Mouse (Mus musculus) lung, embryonic 15.5 days (tissue): ENCODE measurements around the gene Col5a1. TPM values are rescaled to one million over a fixed set of nuclear protein-coding genes. Genes with fewer than 3 reads are reported as not detected.

Experiments
- ATAC-seq: fragments of 200-750 bp; cut with Nextera tagmentation; 2 replicates; pipeline ENCODE4 v1.8.0; 2017; ENCODE audit warnings: moderate number of reproducible peaks, borderline replicate concordance; ENCODE audit not compliant: low FRiP score, low TSS enrichment; ENCODE audit errors: extremely low read depth
- H3K27ac ChIP-seq: fragments of 300-500 bp; sonication (generic); 2 replicates; pipeline ENCODE4 v1.5.1; 2015; ENCODE audit warnings: moderate library complexity, mild to moderate bottlenecking, inconsistent platforms
- H3K27me3 ChIP-seq: fragments of 300-500 bp; sonication (generic); 2 replicates; pipeline ENCODE4 v1.6.1; 2015; ENCODE audit warnings: inconsistent platforms
- H3K36me3 ChIP-seq: fragments of 300-500 bp; sonication (generic); 2 replicates; pipeline ENCODE4 v1.6.1; 2015; ENCODE audit warnings: inconsistent platforms
- H3K4me1 ChIP-seq: fragments of 300-500 bp; sonication (generic); 2 replicates; pipeline ENCODE4 v1.6.1; 2015; ENCODE audit warnings: inconsistent platforms
- H3K4me2 ChIP-seq: fragments of 300-500 bp; sonication (generic); 2 replicates; pipeline ENCODE4 v1.6.1; 2015; ENCODE audit warnings: inconsistent platforms, mild to moderate bottlenecking, moderate library complexity
- H3K4me3 ChIP-seq: fragments of 300-500 bp; sonication (generic); 2 replicates; pipeline ENCODE4 v1.5.1; 2015; ENCODE audit warnings: mild to moderate bottlenecking, inconsistent platforms
- H3K9ac ChIP-seq: fragments of 300-500 bp; sonication (generic); 2 replicates; pipeline ENCODE4 v1.6.1; 2015; ENCODE audit warnings: inconsistent platforms
- H3K9me3 ChIP-seq: fragments of 300-500 bp; sonication (generic); 2 replicates; pipeline ENCODE4 v1.6.1; 2016; ENCODE audit warnings: inconsistent platforms
- WGBS: fragments of 180-500 bp; shearing (Covaris S2); methylation state at CpG from one replicate; pipeline ENCODE4 v1.1.7; 2015; 5-methylcytosine and 5-hydroxymethylcytosine counted together
- polyA plus RNA-seq: library from polyadenylated mRNA; unstranded; fragments of >200 nt; fragmentation: Nextera tagmentation; extraction: Ambion mirVana; gene quantifications from 2 replicates; pipeline ENCODE4 v1.2.1, GENCODE M21; 2015

Gene Col5a1
- polyA plus RNA-seq, 1 experiment from 2014 or later, result 78.9 TPM

DNA sequence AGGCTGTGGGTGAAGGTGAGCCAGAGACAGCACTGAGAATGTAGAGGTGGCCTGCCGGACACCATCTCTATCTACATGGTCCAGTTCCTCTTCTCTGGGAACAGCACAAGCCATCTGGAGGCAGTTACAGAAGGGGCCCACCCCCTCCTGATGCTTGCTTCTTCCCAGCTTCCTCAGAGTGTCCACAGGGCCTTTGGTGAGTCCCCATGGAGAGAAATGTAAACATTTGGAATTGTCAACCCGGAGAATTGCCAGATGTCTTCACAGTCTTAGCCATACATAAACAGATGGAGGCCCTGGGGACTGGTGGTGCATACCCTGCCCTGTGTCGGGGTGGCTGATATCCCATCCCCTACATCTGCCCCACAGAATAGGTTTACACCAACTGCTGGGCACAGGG, 68.7 kb downstream of the Col5a1 start:
- Histone ChIP-seq H3K27me3 (no peaks in the 10 kb centered on the region), H3K4me2 (no peak overlapping the region), H3K36me3 (peaks cover 25% of the 10 kb centered on the region), H3K9ac (no peak overlapping the region), H3K4me3 (no peak overlapping the region), H3K27ac (peak overlapping the region; percentile 74), H3K4me1 (peaks cover 48% of the 10 kb centered on the region), H3K9me3 (no peaks in the 10 kb centered on the region)
- peak; percentile 64 for ATAC-seq
- 19% methylated on average over 3 of the region's 3 CpGs for WGBS

DNA sequence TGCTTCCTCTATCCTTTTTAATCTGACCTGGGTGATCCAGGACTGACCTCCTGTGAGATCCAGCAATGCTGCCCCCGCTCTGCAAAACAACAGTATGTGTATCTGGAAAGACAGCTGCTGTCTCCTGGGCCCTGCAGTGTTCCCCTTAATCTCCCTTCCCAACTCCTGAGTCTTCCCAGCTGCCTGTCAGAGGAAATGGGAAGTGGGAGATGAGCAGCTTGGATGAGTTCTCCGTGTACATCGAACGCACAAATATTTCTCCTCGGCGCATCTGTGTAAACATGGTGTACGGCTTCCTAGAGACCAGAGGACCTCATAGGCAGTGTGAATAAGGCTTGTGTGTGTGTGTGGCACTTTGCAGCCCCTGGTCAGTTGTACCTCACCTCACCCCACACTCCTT, 70.5 kb downstream of the Col5a1 start:
- H3K36me3 ChIP-seq, result peaks cover 21% of the 10 kb centered on the region
- peak overlapping the region; percentile 66 for H3K27ac ChIP-seq
- H3K4me3 ChIP-seq, result no peak overlapping the region
- peaks cover 48% of the 10 kb centered on the region for H3K4me1 ChIP-seq
- 52% methylated on average over 7 of the region's 7 CpGs for WGBS
- peak; percentile 46; the same call in 1 of the 2 replicates for ATAC-seq
- no peaks in the 10 kb centered on the region for H3K27me3 ChIP-seq
- H3K9ac ChIP-seq, result no peak overlapping the region
- H3K4me2 ChIP-seq, result no peak overlapping the region
- H3K9me3 ChIP-seq, result no peaks in the 10 kb centered on the region

DNA sequence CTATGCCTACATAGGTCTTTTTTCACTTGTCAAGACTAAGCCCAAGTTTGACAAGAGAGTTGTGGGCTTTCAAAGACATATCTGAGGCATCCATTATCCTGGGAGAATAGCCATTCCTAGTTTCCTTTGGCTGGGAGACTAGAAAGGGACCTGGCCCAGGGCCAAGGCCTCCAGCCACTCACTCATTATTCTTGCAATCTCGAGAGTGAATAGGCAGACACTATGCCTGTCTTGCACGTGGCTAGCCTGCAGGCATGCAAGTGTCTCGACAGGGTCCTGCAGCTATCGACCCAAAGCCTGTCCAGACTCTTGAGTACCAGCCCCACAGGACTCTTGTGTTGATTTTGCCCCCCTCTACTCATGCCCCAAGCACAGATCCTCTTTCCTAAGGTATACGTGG, 71.0 kb downstream of the Col5a1 start:
- Histone ChIP-seq H3K27me3 (no peaks in the 10 kb centered on the region), H3K4me1 (peaks cover 48% of the 10 kb centered on the region), H3K36me3 (peaks cover 17% of the 10 kb centered on the region; the same call in 1 of the 2 replicates), H3K9ac (no peak overlapping the region), H3K27ac (peak overlapping the region; percentile 66), H3K4me3 (no peak overlapping the region), H3K9me3 (no peaks in the 10 kb centered on the region), H3K4me2 (no peak overlapping the region)
- WGBS, result 13% methylated on average over 5 of the region's 5 CpGs
- ATAC-seq, result peak; percentile 46; the same call in 1 of the 2 replicates

DNA sequence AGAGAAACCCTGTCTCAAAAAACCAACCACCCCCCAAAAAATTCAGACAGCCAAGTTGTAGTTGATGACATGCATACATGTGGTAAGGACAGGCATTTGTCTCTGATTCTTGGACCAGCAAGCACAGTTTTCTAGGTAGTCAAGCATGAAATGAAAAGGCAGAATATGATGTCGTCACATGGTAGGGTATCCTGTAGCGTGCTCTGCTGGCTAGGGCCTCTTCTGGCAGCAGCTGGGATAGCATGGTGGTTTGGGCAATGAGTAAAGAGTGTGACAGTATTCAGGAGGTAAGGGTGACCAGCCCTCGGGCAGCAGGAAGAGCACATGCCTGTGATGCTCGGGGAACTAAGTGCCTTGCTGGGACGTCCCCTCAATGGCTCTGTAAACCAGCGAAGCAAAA, 73.0 kb downstream of the Col5a1 start:
- Histone ChIP-seq H3K4me1 (peaks cover 38% of the 10 kb centered on the region), H3K27ac (no peak overlapping the region), H3K36me3 (peaks cover 25% of the 10 kb centered on the region), H3K4me2 (no peak overlapping the region), H3K4me3 (no peak overlapping the region), H3K27me3 (no peaks in the 10 kb centered on the region), H3K9ac (no peak overlapping the region), H3K9me3 (no peaks in the 10 kb centered on the region)
- no peak for ATAC-seq
- WGBS, result 70% methylated on average over 6 of the region's 6 CpGs

DNA sequence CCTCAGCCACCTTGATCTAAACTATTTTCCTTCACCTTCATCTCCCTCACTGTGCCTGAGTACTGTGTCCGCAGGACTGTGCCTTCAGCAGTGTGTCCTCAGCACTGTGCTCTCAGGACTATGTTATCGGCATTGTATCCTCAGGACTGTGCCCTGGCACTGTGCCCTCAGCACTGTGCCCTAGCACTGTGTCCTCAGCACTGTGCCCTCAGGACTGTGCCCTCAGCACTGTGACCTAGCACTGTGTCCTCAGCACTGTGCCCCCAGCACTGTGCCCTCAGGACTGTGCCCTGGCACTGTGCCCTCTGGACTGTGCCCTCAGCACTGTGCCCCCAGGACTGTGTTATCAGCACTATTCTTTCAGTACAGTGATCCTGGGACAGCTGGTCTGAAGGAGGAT, 75.0 kb downstream of the Col5a1 start:
- Histone ChIP-seq H3K36me3 (peaks cover 44% of the 10 kb centered on the region), H3K9ac (no peak overlapping the region), H3K9me3 (no peaks in the 10 kb centered on the region), H3K27ac (no peak overlapping the region), H3K4me3 (no peak overlapping the region), H3K27me3 (no peaks in the 10 kb centered on the region), H3K4me2 (no peak overlapping the region), H3K4me1 (peaks cover 19% of the 10 kb centered on the region)
- whole genome bisulfite sequencing, result 89% methylated on average over 2 of the region's 2 CpGs
- no peak for ATAC-seq

DNA sequence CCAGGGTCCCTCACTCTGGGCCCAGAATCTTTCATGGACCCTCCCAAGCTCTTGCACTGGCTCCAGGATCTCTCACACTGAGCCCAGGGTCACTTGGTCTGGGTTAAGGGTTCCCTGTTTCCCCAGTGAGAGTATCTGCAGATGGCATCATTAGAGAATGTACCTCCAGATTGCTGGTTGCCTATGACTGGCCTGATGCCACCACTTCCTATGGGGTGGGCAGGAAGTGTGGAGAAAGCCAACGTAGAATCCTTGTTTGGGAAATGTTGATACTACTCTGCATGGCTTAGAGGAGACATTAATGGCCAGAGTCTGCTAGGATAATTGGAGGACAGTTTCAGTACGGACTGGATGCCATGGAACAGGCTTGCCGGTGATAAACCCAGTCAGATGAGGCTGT, 76.2 kb downstream of the Col5a1 start:
- Histone ChIP-seq H3K27me3 (no peaks in the 10 kb centered on the region), H3K9me3 (no peaks in the 10 kb centered on the region), H3K4me3 (no peak overlapping the region), H3K36me3 (peaks cover 54% of the 10 kb centered on the region), H3K27ac (no peak overlapping the region), H3K4me2 (no peak overlapping the region), H3K4me1 (peaks cover 6% of the 10 kb centered on the region), H3K9ac (no peak overlapping the region)
- no peak for ATAC-seq
- 68% methylated on average over 3 of the region's 3 CpGs for WGBS

DNA sequence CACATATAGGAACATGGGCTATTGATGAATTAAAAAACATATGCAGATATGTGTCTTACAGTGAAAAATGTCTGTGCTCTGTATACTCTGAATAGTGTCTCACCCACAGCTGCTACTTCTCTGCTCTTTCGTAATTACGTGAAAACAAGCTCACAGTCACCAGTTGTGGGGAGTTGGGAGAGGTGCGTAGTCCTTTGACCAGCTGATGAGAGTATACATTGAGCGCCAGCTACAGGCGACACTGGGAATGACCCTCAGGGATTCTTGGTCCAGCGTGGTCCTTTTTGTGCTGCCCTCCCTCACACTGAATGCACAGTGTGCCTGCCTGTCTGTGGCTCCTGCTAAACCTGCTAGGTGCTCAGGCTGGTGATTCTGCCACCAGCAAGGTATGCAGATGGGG, 82.9 kb downstream of the Col5a1 start:
- no peak overlapping the region for H3K9ac ChIP-seq
- no peak overlapping the region for H3K4me3 ChIP-seq
- no peaks in the 10 kb centered on the region for H3K9me3 ChIP-seq
- H3K4me2 ChIP-seq, result no peak overlapping the region
- no peak for ATAC-seq
- no peaks in the 10 kb centered on the region for H3K27me3 ChIP-seq
- 15% methylated on average over 6 of the region's 6 CpGs for WGBS
- no peak overlapping the region for H3K27ac ChIP-seq
- H3K36me3 ChIP-seq, result peaks cover 41% of the 10 kb centered on the region
- H3K4me1 ChIP-seq, result no peaks in the 10 kb centered on the region

DNA sequence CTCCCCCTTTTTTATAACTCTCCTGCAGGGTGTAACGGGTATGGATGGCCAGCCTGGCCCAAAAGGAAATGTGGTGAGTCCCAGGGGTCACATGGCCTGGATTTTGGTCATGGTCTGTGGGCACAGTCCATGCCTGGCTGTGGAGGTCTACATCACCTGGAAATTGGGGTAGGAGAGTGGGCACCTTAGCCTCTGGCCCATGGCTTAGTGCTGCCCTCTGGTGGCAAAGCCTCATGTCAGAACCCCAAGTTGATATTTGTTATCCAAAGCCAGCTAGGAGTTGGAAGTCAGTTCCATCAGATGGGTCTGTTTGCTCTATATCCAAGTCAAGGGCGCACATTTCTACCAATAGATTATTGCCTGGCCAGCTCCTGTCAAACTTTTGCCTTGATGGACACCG, 87.6 kb downstream of the Col5a1 start:
- ATAC-seq, result no peak
- Histone ChIP-seq H3K4me1 (no peaks in the 10 kb centered on the region), H3K9me3 (no peaks in the 10 kb centered on the region), H3K27ac (no peak overlapping the region), H3K36me3 (peaks cover 28% of the 10 kb centered on the region), H3K9ac (no peak overlapping the region), H3K4me2 (no peak overlapping the region), H3K27me3 (no peaks in the 10 kb centered on the region), H3K4me3 (no peak overlapping the region)
- WGBS, result 40% methylated on average over 3 of the region's 3 CpGs

DNA sequence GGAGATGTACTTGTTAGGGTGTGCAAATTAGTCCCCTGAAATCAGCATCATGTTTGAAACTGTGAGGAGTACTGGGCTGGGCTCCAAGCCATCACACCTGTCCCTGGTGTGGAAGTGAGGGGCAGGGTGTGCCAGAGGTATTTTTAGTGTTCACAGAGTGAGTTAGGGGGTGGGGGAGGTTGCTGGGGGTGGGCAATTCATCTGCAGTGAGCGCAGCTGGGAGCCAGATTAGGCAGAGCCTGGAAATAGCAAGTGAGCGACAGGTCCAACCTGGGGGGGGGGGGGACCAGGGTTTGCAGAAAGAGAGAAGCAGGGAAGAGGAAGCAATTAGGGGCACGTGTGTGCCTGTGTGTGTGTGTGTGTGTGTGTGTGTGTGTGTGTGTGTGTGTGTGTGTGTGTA, 89.6 kb downstream of the Col5a1 start:
- ATAC-seq, result no peak
- Histone ChIP-seq H3K36me3 (peaks cover 22% of the 10 kb centered on the region), H3K27me3 (no peaks in the 10 kb centered on the region), H3K4me1 (no peaks in the 10 kb centered on the region), H3K9me3 (no peaks in the 10 kb centered on the region), H3K4me2 (no peak overlapping the region), H3K9ac (no peak overlapping the region), H3K4me3 (no peak overlapping the region), H3K27ac (no peak overlapping the region)
- WGBS, result 40% methylated on average over 3 of the region's 3 CpGs

DNA sequence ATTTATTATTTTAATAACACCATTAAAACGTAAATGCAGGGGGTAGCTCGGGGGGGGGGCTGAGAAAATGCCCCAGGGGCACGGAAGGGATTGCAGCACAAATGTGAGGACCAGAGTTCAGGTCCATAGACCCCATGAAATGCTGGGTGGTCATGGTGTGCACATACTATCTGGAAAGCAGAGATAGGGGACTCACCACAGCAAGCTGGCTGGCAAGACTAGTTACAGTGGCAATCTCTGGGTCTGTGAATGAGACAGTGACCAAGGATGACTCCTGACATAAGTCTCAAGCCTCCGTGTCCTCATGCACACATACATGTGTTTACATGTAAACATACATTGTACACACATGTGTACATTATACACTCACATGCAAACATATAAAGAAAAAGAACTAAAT, 90.3 kb downstream of the Col5a1 start:
- Histone ChIP-seq H3K36me3 (peaks cover 22% of the 10 kb centered on the region), H3K4me3 (no peak overlapping the region), H3K4me1 (peaks cover 5% of the 10 kb centered on the region), H3K4me2 (no peak overlapping the region), H3K27me3 (no peaks in the 10 kb centered on the region), H3K9ac (no peak overlapping the region), H3K9me3 (no peaks in the 10 kb centered on the region), H3K27ac (no peak overlapping the region)
- 65% methylated on average over 4 of the region's 4 CpGs for WGBS
- no peak for ATAC-seq

DNA sequence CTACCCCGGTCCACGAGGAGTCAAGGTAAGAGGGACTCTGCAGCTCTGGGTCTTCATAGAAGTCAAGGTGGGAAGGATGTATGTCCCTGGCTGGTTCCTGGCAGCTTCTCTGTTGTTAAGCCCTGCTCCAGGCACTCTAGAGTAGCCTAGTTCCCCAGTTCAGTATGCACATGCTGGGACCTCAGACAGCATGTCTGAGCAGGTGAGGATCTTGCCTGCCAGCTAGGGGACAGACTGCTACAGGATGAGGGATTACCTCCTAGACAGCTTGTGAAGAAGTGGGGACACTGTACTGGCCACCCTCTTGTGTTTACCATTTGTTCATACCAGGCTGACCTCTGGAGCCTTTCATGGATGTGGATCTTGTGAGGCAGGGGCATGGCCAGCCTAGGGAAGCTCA, 94.8 kb downstream of the Col5a1 start:
- no peak for ATAC-seq
- Histone ChIP-seq H3K27ac (no peak overlapping the region; the same call in 1 of the 2 replicates), H3K27me3 (no peaks in the 10 kb centered on the region), H3K4me2 (no peak overlapping the region), H3K4me1 (peaks cover 13% of the 10 kb centered on the region), H3K4me3 (no peak overlapping the region), H3K9ac (no peak overlapping the region), H3K9me3 (no peaks in the 10 kb centered on the region), H3K36me3 (peaks cover 17% of the 10 kb centered on the region)
- 93% methylated on average over 2 of the region's 2 CpGs for WGBS

DNA sequence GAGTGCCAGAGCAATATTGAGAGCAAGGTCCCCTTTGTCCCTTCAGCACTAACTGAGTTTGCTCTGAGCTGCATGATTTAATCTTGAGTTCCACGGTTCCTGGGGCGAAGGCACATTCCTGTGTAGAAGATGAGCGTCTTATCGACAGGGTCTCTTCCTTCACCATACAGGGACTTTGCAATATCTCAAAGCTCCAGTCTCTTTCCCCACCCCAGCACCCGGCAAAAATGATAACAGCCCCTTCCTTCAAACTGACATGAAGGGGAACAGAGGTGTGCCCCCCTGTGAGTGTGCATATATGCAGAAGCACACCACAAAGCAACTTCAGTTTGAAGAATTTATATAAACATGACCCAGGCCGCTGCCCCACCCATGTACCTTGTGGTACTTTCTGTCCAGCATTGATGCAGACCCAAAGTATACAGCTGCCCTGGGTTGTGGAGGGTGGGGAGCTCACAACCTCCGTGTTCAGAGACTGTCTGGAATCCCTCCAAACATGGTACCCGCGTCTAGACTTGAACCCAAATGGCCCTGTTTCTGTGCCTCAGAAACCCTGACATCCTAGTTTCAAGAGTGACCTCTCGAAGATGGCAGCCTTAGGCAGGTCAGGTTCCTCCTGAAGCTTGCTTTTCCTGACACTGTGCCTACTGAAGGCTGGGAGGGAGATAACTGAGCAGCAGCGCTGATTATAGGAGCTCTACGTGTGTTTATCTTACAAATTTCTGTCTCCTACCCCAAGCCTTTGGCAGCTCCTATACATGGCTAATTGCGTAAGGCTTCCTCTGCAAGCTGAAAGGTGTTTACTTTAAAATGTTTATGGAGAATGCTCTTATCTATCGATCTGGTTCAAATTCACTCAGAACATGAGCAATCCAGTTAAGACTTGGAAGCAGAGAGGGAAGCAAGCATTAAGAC, 95.7 kb downstream of the Col5a1 start:
- 33% methylated on average over 14 of the region's 14 CpGs for WGBS
- peak overlapping the region; percentile 20; the same call in 1 of the 2 replicates for H3K27ac ChIP-seq
- ATAC-seq, result peak; percentile 59; the same call in 1 of the 2 replicates
- no peak overlapping the region for H3K4me2 ChIP-seq
- H3K9ac ChIP-seq, result no peak overlapping the region
- peaks cover 13% of the 10 kb centered on the region for H3K4me1 ChIP-seq
- no peaks in the 10 kb centered on the region for H3K27me3 ChIP-seq
- no peaks in the 10 kb centered on the region for H3K9me3 ChIP-seq
- no peak overlapping the region for H3K4me3 ChIP-seq
- peaks cover 14% of the 10 kb centered on the region for H3K36me3 ChIP-seq
